Mouse (Mus musculus): ENCODE results near the gene Gal3st4. TPM values are rescaled to one million over a fixed set of nuclear protein-coding genes. Genes with fewer than 3 reads are reported as not detected.

The Gal3st4 gene
- polyA plus RNA-seq, 1 experiment from 2014 or later = 3.3 TPM

DNA sequence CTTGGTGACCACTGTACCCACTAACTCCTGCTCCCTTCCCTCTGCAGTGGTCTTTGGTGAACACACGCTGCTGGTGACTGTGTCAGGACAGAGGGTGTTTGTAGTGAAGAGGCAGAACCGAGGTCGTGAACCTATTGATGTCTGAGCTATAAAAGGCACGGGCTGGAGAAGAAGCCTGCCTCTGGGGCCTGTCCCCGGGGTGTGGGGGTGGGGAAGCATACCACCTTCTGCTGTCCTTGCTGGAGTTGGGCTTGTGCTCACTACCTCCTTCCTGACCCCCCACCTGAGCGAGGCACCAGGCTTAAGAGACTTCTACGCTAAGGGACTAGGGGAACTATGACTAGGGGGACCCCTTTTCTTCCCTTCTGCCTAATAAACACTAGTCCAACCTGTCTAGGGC lies 13.6 kb downstream of the Gal3st4 start:
- no peak for ATAC-seq (ENCODE audit: low FRiP score)
- H3K27ac ChIP-seq = no peak overlapping the region
- 86% methylated on average over 7 of the region's 7 CpGs for WGBS
- H3K36me3 ChIP-seq (replicated peaks) = peaks cover 45% of the 10 kb centered on the region
- no peaks in the 10 kb centered on the region for H3K9me3 ChIP-seq
- no peak overlapping the region for H3K4me3 ChIP-seq (replicated peaks)
- H3K9ac ChIP-seq = no peak overlapping the region
- no peak overlapping the region for H3K4me2 ChIP-seq
- H3K4me1 ChIP-seq = peaks cover 33% of the 10 kb centered on the region
- no peaks in the 10 kb centered on the region for H3K27me3 ChIP-seq

GRCm38 (mm10) chr5:138258542-138258941 lies 14.1 kb downstream of the Gal3st4 start:
- H3K4me2 ChIP-seq = no peak overlapping the region
- ATAC-seq (ENCODE audit: low FRiP score) = no peak

DNA sequence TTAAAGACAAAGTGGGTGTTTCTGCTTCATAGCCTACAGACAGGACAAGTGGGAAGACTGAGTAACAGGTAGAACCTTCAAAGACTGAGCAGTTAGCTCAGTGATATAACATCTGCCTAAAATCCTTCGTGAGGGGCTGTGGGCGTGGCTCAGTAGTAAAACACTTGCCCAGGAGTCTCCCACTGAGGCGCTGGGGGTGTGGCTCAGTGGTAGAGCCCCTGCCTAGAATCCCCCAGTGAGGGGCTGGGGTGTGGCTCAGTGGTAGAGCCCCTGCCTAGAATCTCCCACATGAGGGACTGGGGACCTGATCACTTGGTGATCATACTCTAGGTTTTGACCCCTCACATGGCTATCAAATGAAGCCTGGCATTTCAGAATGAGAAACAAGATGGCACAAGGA lies 14.6 kb downstream of the Gal3st4 start:
- Histone ChIP-seq H3K4me3 (replicated peaks) (no peak overlapping the region), H3K27ac (no peak overlapping the region), H3K4me1 (peaks cover 29% of the 10 kb centered on the region), H3K27me3 (no peaks in the 10 kb centered on the region), H3K9ac (no peak overlapping the region), H3K9me3 (no peaks in the 10 kb centered on the region), H3K36me3 (replicated peaks) (peaks cover 45% of the 10 kb centered on the region), H3K4me2 (no peak overlapping the region)
- ATAC-seq (ENCODE audit: low FRiP score) = no peak
- WGBS = 90% methylated on average over 3 of the region's 3 CpGs

More at GRCm38 (mm10) chr5:138258542-138258941, 14.1 kb downstream of the Gal3st4 start:
- Histone ChIP-seq H3K9ac (no peak overlapping the region), H3K27ac (no peak overlapping the region), H3K36me3 (replicated peaks) (peaks cover 45% of the 10 kb centered on the region), H3K9me3 (no peaks in the 10 kb centered on the region), H3K4me1 (peaks cover 33% of the 10 kb centered on the region), H3K27me3 (no peaks in the 10 kb centered on the region), H3K4me3 (replicated peaks) (no peak overlapping the region)
- WGBS = 93% methylated on average over 6 of the region's 6 CpGs

DNA sequence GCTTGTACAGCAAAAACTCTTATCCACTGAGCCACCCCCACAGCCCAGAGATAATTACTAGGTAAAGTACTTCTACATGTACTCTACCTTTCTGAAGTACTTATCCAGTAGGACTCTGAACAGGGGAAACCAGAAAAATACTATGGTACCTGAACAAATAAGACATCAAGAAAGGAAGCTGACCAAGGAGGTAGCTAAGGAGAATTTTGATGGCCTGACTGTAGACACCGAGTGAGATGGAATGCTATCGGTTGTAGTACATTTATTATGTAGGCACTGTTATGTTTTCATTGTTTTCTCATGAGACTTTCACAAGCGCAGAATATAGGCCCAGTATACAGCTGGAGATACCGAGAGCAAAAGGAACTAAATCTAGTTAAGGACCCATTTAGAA lies 15.1 kb downstream of the Gal3st4 start:
- WGBS = 93% methylated on average over 4 of the region's 4 CpGs
- Histone ChIP-seq H3K4me3 (replicated peaks) (no peak overlapping the region), H3K27ac (no peak overlapping the region), H3K36me3 (replicated peaks) (peaks cover 45% of the 10 kb centered on the region), H3K27me3 (no peaks in the 10 kb centered on the region), H3K4me1 (peaks cover 24% of the 10 kb centered on the region), H3K9ac (no peak overlapping the region), H3K4me2 (no peak overlapping the region), H3K9me3 (no peaks in the 10 kb centered on the region)
- no peak for ATAC-seq (ENCODE audit: low FRiP score)

DNA sequence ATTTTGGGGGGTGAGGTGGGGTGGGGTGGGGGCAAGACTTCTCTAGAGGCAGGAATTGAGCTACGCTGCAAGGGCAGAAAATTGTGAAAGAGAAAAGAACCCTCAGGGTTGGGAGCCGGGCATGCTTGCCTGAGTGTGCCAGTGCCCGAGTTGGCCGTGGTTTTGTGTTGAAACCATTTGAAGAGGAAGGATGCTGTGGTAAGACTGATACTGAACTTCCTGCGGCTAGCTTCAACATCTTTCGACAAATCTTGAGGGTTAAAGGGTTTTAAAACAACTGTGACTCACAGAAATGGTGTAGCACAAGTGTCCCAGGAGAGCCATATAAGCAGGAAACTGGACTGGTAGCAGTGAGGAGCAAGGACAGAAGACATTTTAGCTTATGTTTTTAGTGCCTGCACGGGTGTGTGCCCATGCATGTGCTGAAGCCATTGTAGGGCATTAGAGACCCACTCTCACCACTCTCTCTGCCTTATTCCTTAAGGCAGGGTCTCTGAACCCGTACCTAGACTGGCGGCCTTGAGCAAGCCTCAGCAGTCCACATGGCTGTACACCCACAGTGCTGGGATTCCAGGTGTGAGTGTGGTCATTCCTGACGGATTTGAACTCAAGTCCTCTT lies 15.6 kb downstream of the Gal3st4 start:
- H3K36me3 ChIP-seq (replicated peaks) = peaks cover 43% of the 10 kb centered on the region
- H3K9me3 ChIP-seq = no peaks in the 10 kb centered on the region
- H3K27me3 ChIP-seq = no peaks in the 10 kb centered on the region
- peaks cover 19% of the 10 kb centered on the region for H3K4me1 ChIP-seq
- no peak overlapping the region for H3K4me3 ChIP-seq (replicated peaks)
- ATAC-seq (ENCODE audit: low FRiP score) = no peak
- no peak overlapping the region for H3K9ac ChIP-seq
- H3K4me2 ChIP-seq = no peak overlapping the region
- no peak overlapping the region for H3K27ac ChIP-seq
- WGBS = 88% methylated on average over 10 of the region's 10 CpGs

DNA sequence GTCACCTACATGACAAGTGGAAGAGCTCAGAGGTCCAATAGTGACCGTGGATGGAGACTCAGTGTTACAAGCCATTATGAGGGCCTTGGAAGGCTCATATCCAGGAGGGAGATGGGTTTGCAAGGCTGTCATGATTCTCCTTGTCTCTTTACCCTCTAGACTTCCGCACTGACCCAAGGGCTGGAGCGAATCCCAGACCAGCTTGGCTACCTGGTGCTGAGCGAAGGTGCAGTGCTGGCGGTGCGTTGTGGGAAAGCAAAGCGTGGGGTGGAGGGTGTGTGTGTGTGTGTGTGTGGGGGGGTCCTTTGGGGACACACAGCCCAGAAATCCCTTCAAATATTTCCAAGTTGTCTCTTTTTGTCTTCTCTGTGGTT lies 16.6 kb downstream of the Gal3st4 start:
- ATAC-seq (ENCODE audit: low FRiP score) = no peak
- whole genome bisulfite sequencing = 19% methylated on average over 7 of the region's 7 CpGs
- peak overlapping the region; percentile 78 for H3K27ac ChIP-seq
- H3K27me3 ChIP-seq = no peaks in the 10 kb centered on the region
- H3K36me3 ChIP-seq (replicated peaks) = peaks cover 33% of the 10 kb centered on the region
- H3K9me3 ChIP-seq = no peaks in the 10 kb centered on the region
- H3K9ac ChIP-seq = peak overlapping the region; percentile 60
- H3K4me1 ChIP-seq = peaks cover 16% of the 10 kb centered on the region
- H3K4me3 ChIP-seq (replicated peaks) = peak overlapping the region; percentile 65
- H3K4me2 ChIP-seq = peak overlapping the region; percentile 77

DNA sequence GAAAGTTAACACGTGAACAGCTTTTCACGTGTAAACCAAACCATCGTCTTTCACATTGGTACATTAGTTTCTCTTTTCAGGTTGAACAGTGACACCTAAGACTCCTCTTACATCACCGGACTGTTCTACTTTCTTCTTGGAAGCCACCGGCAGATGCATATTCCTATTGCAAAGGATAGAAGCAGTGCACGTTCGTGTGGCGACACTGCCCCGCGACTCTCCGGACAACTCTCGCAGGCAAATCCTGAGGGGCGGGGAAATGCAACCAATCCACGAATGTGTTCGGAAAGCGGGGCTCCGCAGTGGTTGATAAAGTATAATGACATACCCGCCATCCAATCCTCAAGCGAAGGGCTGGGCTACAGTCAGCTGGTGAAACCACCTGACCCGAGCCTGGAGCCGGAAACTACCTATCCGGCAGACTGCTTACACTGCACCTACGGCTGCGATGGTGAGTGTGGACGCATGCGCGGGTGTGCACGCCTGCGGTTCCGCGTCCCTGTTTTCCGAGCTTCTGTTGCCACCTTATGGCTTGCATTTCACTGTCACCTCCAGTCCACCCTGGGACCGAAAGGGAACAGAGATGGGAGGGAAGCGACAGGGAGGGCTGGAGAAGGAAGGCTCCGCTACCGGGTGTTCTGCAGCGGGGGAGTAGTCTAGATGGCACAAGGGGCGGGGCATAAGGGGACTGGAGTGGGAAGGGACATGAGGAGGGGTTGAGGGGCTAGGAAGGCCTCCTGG lies 17.1 kb downstream of the Gal3st4 start, which contains the start of gene Lamtor4:
Gene Lamtor4 (plus strand): TSS at position 130 of the 741 bp plus-strand sequence.
- H3K4me3 ChIP-seq (replicated peaks) = peak within 1 kb of the TSS; percentile 65
- peak within 1 kb of the TSS; percentile 77 for H3K4me2 ChIP-seq
- no peaks in the 10 kb centered on the region for H3K27me3 ChIP-seq
- H3K27ac ChIP-seq = peak within 1 kb of the TSS; percentile 78
- peaks cover 27% of the 10 kb centered on the region for H3K36me3 ChIP-seq (replicated peaks)
- ATAC-seq (ENCODE audit: low FRiP score) = peak; percentile 100
- WGBS = under 1% methylated on average over 38 of the region's 38 CpGs
- H3K9ac ChIP-seq = peak within 1 kb of the TSS; percentile 60
- H3K4me1 ChIP-seq = peaks cover 16% of the 10 kb centered on the region
- no peaks in the 10 kb centered on the region for H3K9me3 ChIP-seq

DNA sequence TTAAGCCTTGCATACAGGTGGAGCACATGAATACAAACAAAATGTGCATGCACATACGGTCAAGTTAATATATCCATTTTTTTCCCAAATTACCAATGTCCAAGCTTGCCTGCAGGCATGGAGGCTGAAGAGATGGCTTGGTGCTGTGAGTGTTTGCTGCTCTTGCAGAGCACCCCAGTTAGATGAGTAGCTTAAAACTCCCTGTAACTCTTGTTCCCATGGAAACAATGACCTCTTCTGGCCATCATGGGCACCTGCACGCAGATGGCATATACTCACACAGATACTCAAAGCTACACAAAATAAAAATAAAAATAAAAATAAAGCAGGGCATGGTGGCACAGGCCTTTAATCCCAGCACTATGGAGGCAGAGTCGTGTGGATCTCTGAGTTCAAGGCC lies 19.6 kb downstream of the Gal3st4 start:
- H3K9me3 ChIP-seq = no peaks in the 10 kb centered on the region
- peaks cover 16% of the 10 kb centered on the region for H3K4me1 ChIP-seq
- H3K27ac ChIP-seq = no peak overlapping the region
- ATAC-seq (ENCODE audit: low FRiP score) = no peak
- H3K36me3 ChIP-seq (replicated peaks) = peaks cover 5% of the 10 kb centered on the region
- no peak overlapping the region for H3K9ac ChIP-seq
- H3K4me3 ChIP-seq (replicated peaks) = no peak overlapping the region
- WGBS = 88% methylated on average over 3 of the region's 3 CpGs
- no peak overlapping the region for H3K4me2 ChIP-seq
- H3K27me3 ChIP-seq = no peaks in the 10 kb centered on the region

DNA sequence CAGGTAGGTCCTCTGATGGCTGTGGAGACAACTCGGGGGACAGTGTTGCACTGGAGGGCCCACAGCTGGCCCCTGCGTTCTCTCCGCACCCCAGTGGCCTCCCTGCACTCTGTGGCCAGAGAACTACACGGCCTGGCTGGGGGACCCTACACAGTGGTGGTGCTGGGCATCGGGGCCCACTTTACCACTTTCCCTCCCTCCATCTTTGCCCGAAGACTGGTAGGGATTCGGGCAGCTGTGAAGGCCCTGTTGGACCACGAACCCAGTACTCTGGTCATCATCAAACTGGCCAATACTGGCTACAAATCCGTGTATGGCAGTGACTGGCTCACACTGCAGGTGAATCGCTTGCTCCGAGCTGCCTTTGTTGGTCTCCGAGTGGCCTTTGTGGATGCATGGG lies 21.5 kb downstream of the Gal3st4 start:
- Histone ChIP-seq H3K9ac (no peak overlapping the region), H3K4me2 (no peak overlapping the region), H3K4me1 (peaks cover 9% of the 10 kb centered on the region), H3K9me3 (no peaks in the 10 kb centered on the region), H3K27me3 (no peaks in the 10 kb centered on the region), H3K4me3 (replicated peaks) (no peak overlapping the region), H3K36me3 (replicated peaks) (no peaks in the 10 kb centered on the region), H3K27ac (no peak overlapping the region)
- 84% methylated on average over 12 of the region's 12 CpGs for WGBS
- ATAC-seq (ENCODE audit: low FRiP score) = no peak

- 46% methylated on average over 2 of the region's 2 CpGs for WGBS
- Histone ChIP-seq H3K4me2 (no peak overlapping the region), H3K9ac (no peak overlapping the region), H3K9me3 (no peaks in the 10 kb centered on the region), H3K27ac (no peak overlapping the region), H3K4me3 (replicated peaks) (no peak overlapping the region), H3K36me3 (replicated peaks) (no peaks in the 10 kb centered on the region), H3K27me3 (no peaks in the 10 kb centered on the region), H3K4me1 (no peaks in the 10 kb centered on the region)
- ATAC-seq (ENCODE audit: low FRiP score) = no peak
Measured at GRCm38 (mm10) chr5:138241511-138241910, 31.1 kb downstream of the Gal3st4 start.

GRCm38 (mm10) chr5:138234224-138234623 lies 38.4 kb downstream of the Gal3st4 start:
- no peaks in the 10 kb centered on the region for H3K9me3 ChIP-seq
- no peak overlapping the region for H3K4me2 ChIP-seq
- H3K27me3 ChIP-seq = no peaks in the 10 kb centered on the region
- ATAC-seq (ENCODE audit: low FRiP score) = no peak
- no peaks in the 10 kb centered on the region for H3K36me3 ChIP-seq (replicated peaks)
- H3K9ac ChIP-seq = no peak overlapping the region
- no peak overlapping the region for H3K27ac ChIP-seq
- no peak overlapping the region for H3K4me3 ChIP-seq (replicated peaks)
- H3K4me1 ChIP-seq = no peaks in the 10 kb centered on the region

- Histone ChIP-seq H3K27me3 (no peaks in the 10 kb centered on the region), H3K9me3 (no peaks in the 10 kb centered on the region), H3K4me3 (replicated peaks) (no peak overlapping the region), H3K27ac (no peak overlapping the region), H3K36me3 (replicated peaks) (no peaks in the 10 kb centered on the region), H3K9ac (no peak overlapping the region), H3K4me1 (no peaks in the 10 kb centered on the region), H3K4me2 (no peak overlapping the region)
- WGBS = 86% methylated on average over 2 of the region's 2 CpGs
- ATAC-seq (ENCODE audit: low FRiP score) = no peak
Measured at GRCm38 (mm10) chr5:138233778-138234177, 38.9 kb downstream of the Gal3st4 start.

GRCm38 (mm10) chr5:138229511-138229910 lies 43.1 kb downstream of the Gal3st4 start:
- no peak for ATAC-seq (ENCODE audit: low FRiP score)
- H3K9ac ChIP-seq = no peak overlapping the region
- no peaks in the 10 kb centered on the region for H3K4me1 ChIP-seq
- no peaks in the 10 kb centered on the region for H3K36me3 ChIP-seq (replicated peaks)
- no peaks in the 10 kb centered on the region for H3K27me3 ChIP-seq
- WGBS = 87% methylated on average over 3 of the region's 3 CpGs
- H3K4me2 ChIP-seq = no peak overlapping the region
- H3K4me3 ChIP-seq (replicated peaks) = no peak overlapping the region
- H3K9me3 ChIP-seq = no peaks in the 10 kb centered on the region
- no peak overlapping the region for H3K27ac ChIP-seq

All from forebrain, embryonic 12.5 days (tissue).